Mouse (Mus musculus): Measurements from ENCODE around the gene Ttc25. TPM values are rescaled to one million over a fixed set of nuclear protein-coding genes. Genes with fewer than 3 reads are reported as not detected.
A peak's percentile ranks its signal among the peaks of the same experiment; 100 is the strongest.

The Ttc25 gene
- polyA plus RNA-seq, 1 experiment from 2014 or later, result 0.45 TPM

GRCm38 (mm10) chr11:100603155-100603554 is 57.7 kb downstream of the Ttc25 start:
- ATAC-seq, result no peak
- Histone ChIP-seq H3K4me3 (ENCODE audit: low read length) (no peak overlapping the region), H3K27ac (ENCODE audit: low read length) (no peak overlapping the region), H3K9ac (ENCODE audit: low read depth, low read length) (no peak overlapping the region), H3K27me3 (replicated peaks; ENCODE audit: control insufficient read depth, insufficient read depth, low read length) (no peaks in the 10 kb centered on the region), H3K36me3 (ENCODE audit: control insufficient read depth, insufficient read depth, low read length) (peaks cover 5% of the 10 kb centered on the region), H3K9me3 (ENCODE audit: control insufficient read depth, low read length) (no peaks in the 10 kb centered on the region), H3K4me2 (ENCODE audit: low read depth, low read length) (no peak overlapping the region), H3K4me1 (ENCODE audit: control insufficient read depth, insufficient read depth, low read length) (peaks cover 8% of the 10 kb centered on the region; the same call in 1 of the 2 replicates)
- 84% methylated on average over 9 of the region's 9 CpGs for WGBS

GRCm38 (mm10) chr11:100603813-100604212 is 58.4 kb downstream of the Ttc25 start:
- H3K9ac ChIP-seq (ENCODE audit: low read depth, low read length), result no peak overlapping the region
- H3K36me3 ChIP-seq (ENCODE audit: control insufficient read depth, insufficient read depth, low read length), result peaks cover 4% of the 10 kb centered on the region
- H3K4me1 ChIP-seq (ENCODE audit: control insufficient read depth, insufficient read depth, low read length), result peaks cover 8% of the 10 kb centered on the region; the same call in 1 of the 2 replicates
- peak overlapping the region; percentile 18; the same call in 1 of the 2 replicates for H3K27ac ChIP-seq (ENCODE audit: low read length)
- 80% methylated on average over 8 of the region's 8 CpGs for WGBS
- no peaks in the 10 kb centered on the region for H3K27me3 ChIP-seq (replicated peaks; ENCODE audit: control insufficient read depth, insufficient read depth, low read length)
- ATAC-seq, result no peak
- H3K9me3 ChIP-seq (ENCODE audit: control insufficient read depth, low read length), result no peaks in the 10 kb centered on the region
- no peak overlapping the region for H3K4me2 ChIP-seq (ENCODE audit: low read depth, low read length)
- no peak overlapping the region for H3K4me3 ChIP-seq (ENCODE audit: low read length)

GRCm38 (mm10) chr11:100604321-100605005 is 59.1 kb downstream of the Ttc25 start:
- no peak for ATAC-seq
- WGBS, result 76% methylated on average over 4 of the region's 4 CpGs
- Histone ChIP-seq H3K4me2 (ENCODE audit: low read depth, low read length) (no peak overlapping the region), H3K27me3 (replicated peaks; ENCODE audit: control insufficient read depth, insufficient read depth, low read length) (no peaks in the 10 kb centered on the region), H3K4me1 (ENCODE audit: control insufficient read depth, insufficient read depth, low read length) (peaks cover 8% of the 10 kb centered on the region; the same call in 1 of the 2 replicates), H3K27ac (ENCODE audit: low read length) (no peak overlapping the region), H3K9me3 (ENCODE audit: control insufficient read depth, low read length) (no peaks in the 10 kb centered on the region), H3K4me3 (ENCODE audit: low read length) (no peak overlapping the region), H3K9ac (ENCODE audit: low read depth, low read length) (no peak overlapping the region), H3K36me3 (ENCODE audit: control insufficient read depth, insufficient read depth, low read length) (no peaks in the 10 kb centered on the region; the same call in 1 of the 2 replicates)

DNA sequence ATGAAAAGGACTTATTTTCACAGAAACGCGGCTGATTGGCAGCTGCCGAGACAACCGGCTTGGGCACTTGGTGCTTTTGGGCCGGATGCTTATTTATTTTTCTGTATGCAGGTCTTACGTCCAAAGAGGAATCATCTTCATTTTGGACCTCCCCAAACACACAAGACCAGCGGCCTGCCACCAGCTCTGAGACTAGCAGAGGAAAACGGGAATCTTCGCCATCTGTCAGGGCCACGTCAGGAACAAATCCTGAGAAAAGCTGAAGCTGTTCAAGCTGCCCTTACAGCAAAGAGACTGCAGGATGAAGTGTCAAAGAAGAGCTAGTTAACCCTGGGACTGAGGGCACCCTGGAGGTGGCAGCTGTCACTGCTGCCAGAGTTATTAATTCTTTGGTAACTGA is 60.0 kb downstream of the Ttc25 start:
- Histone ChIP-seq H3K4me1 (ENCODE audit: control insufficient read depth, insufficient read depth, low read length) (peaks cover 10% of the 10 kb centered on the region; the same call in 1 of the 2 replicates), H3K9me3 (ENCODE audit: control insufficient read depth, low read length) (no peaks in the 10 kb centered on the region), H3K27me3 (replicated peaks; ENCODE audit: control insufficient read depth, insufficient read depth, low read length) (no peaks in the 10 kb centered on the region), H3K9ac (ENCODE audit: low read depth, low read length) (no peak overlapping the region), H3K4me2 (ENCODE audit: low read depth, low read length) (no peak overlapping the region), H3K36me3 (ENCODE audit: control insufficient read depth, insufficient read depth, low read length) (no peaks in the 10 kb centered on the region), H3K4me3 (ENCODE audit: low read length) (no peak overlapping the region), H3K27ac (ENCODE audit: low read length) (no peak overlapping the region)
- ATAC-seq, result no peak
- WGBS, result 88% methylated on average over 10 of the region's 10 CpGs

GRCm38 (mm10) chr11:100607121-100607520 is 61.7 kb downstream of the Ttc25 start:
- ATAC-seq, result no peak
- peaks cover 13% of the 10 kb centered on the region; the same call in 1 of the 2 replicates for H3K4me1 ChIP-seq (ENCODE audit: control insufficient read depth, insufficient read depth, low read length)
- no peaks in the 10 kb centered on the region for H3K9me3 ChIP-seq (ENCODE audit: control insufficient read depth, low read length)
- H3K27me3 ChIP-seq (replicated peaks; ENCODE audit: control insufficient read depth, insufficient read depth, low read length), result no peaks in the 10 kb centered on the region
- H3K36me3 ChIP-seq (ENCODE audit: control insufficient read depth, insufficient read depth, low read length), result no peaks in the 10 kb centered on the region
- H3K4me3 ChIP-seq (ENCODE audit: low read length), result no peak overlapping the region
- 93% methylated on average over 6 of the region's 6 CpGs for WGBS
- H3K27ac ChIP-seq (ENCODE audit: low read length), result no peak overlapping the region
- H3K4me2 ChIP-seq (ENCODE audit: low read depth, low read length), result no peak overlapping the region
- no peak overlapping the region for H3K9ac ChIP-seq (ENCODE audit: low read depth, low read length)

GRCm38 (mm10) chr11:100608796-100609195 is 63.4 kb downstream of the Ttc25 start:
- ATAC-seq, result no peak
- H3K27me3 ChIP-seq (replicated peaks; ENCODE audit: control insufficient read depth, insufficient read depth, low read length), result no peaks in the 10 kb centered on the region
- H3K9me3 ChIP-seq (ENCODE audit: control insufficient read depth, low read length), result no peaks in the 10 kb centered on the region
- WGBS, result 72% methylated on average over 4 of the region's 4 CpGs
- H3K4me2 ChIP-seq (ENCODE audit: low read depth, low read length), result no peak overlapping the region
- no peak overlapping the region for H3K4me3 ChIP-seq (ENCODE audit: low read length)
- H3K27ac ChIP-seq (ENCODE audit: low read length), result no peak overlapping the region
- H3K36me3 ChIP-seq (ENCODE audit: control insufficient read depth, insufficient read depth, low read length), result no peaks in the 10 kb centered on the region
- H3K4me1 ChIP-seq (ENCODE audit: control insufficient read depth, insufficient read depth, low read length), result peaks cover 10% of the 10 kb centered on the region; the same call in 1 of the 2 replicates
- H3K9ac ChIP-seq (ENCODE audit: low read depth, low read length), result no peak overlapping the region

DNA sequence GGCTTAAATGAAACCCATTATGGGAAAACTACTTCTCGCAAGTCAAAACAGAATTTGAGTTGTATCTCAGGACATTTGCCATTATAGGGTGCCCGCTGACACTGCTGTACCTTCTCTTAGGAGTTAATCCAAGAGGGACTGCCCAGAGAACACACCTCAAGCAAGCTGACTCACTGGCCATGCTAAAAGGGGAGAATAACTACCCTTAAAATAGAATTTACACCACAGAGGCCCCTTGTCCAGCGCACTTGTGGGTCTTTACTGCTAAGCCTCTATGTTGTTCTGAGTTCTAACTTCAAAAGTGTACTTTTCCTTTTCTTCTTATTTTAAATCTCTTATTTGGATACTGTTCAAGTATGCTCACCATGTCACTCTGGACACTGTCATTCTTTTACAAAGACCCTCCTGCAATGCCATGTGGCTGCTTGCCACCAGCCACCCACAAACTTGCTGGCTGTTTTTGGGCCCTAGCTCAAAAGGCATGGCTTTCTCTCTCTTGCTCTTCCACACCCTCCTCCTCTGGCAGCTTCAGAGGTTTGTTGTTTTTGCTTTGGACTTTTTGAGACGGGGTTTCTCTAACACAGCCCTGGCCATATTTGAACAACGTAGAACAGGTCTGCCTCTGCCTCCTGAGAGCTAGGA is 64.1 kb downstream of the Ttc25 start:
- Histone ChIP-seq H3K4me2 (ENCODE audit: low read depth, low read length) (no peak overlapping the region), H3K27ac (ENCODE audit: low read length) (no peak overlapping the region), H3K36me3 (ENCODE audit: control insufficient read depth, insufficient read depth, low read length) (no peaks in the 10 kb centered on the region), H3K9ac (ENCODE audit: low read depth, low read length) (no peak overlapping the region), H3K9me3 (ENCODE audit: control insufficient read depth, low read length) (no peaks in the 10 kb centered on the region), H3K4me1 (ENCODE audit: control insufficient read depth, insufficient read depth, low read length) (peaks cover 6% of the 10 kb centered on the region; the same call in 1 of the 2 replicates), H3K27me3 (replicated peaks; ENCODE audit: control insufficient read depth, insufficient read depth, low read length) (no peaks in the 10 kb centered on the region), H3K4me3 (ENCODE audit: low read length) (no peak overlapping the region)
- no peak for ATAC-seq
- 77% methylated on average over 5 of the region's 5 CpGs for WGBS

GRCm38 (mm10) chr11:100609997-100610680 is 64.7 kb downstream of the Ttc25 start:
- Histone ChIP-seq H3K27ac (ENCODE audit: low read length) (no peak overlapping the region), H3K4me3 (ENCODE audit: low read length) (no peak overlapping the region), H3K36me3 (ENCODE audit: control insufficient read depth, insufficient read depth, low read length) (no peaks in the 10 kb centered on the region), H3K4me2 (ENCODE audit: low read depth, low read length) (no peak overlapping the region), H3K27me3 (replicated peaks; ENCODE audit: control insufficient read depth, insufficient read depth, low read length) (no peaks in the 10 kb centered on the region), H3K9ac (ENCODE audit: low read depth, low read length) (no peak overlapping the region), H3K4me1 (ENCODE audit: control insufficient read depth, insufficient read depth, low read length) (peaks cover 5% of the 10 kb centered on the region; the same call in 1 of the 2 replicates), H3K9me3 (ENCODE audit: control insufficient read depth, low read length) (no peaks in the 10 kb centered on the region)
- 74% methylated on average over 9 of the region's 9 CpGs for WGBS
- ATAC-seq, result no peak

GRCm38 (mm10) chr11:100611627-100612026 is 66.2 kb downstream of the Ttc25 start:
- H3K9me3 ChIP-seq (ENCODE audit: control insufficient read depth, low read length), result no peaks in the 10 kb centered on the region
- H3K36me3 ChIP-seq (ENCODE audit: control insufficient read depth, insufficient read depth, low read length), result no peaks in the 10 kb centered on the region
- no peak overlapping the region for H3K27ac ChIP-seq (ENCODE audit: low read length)
- WGBS, result 89% methylated on average over 6 of the region's 6 CpGs
- no peak overlapping the region for H3K4me3 ChIP-seq (ENCODE audit: low read length)
- H3K27me3 ChIP-seq (replicated peaks; ENCODE audit: control insufficient read depth, insufficient read depth, low read length), result no peaks in the 10 kb centered on the region
- peaks cover 5% of the 10 kb centered on the region; the same call in 1 of the 2 replicates for H3K4me1 ChIP-seq (ENCODE audit: control insufficient read depth, insufficient read depth, low read length)
- no peak overlapping the region for H3K9ac ChIP-seq (ENCODE audit: low read depth, low read length)
- no peak for ATAC-seq
- no peak overlapping the region for H3K4me2 ChIP-seq (ENCODE audit: low read depth, low read length)

Data from intestine, embryonic 16.5 days (tissue).